Mouse (Mus musculus) mouse embryonic stem cell (cell line): Measurements from ENCODE around the gene Prkab2.

Experiments used
- in situ Hi-C, 2 experiments: fragments of 300-500 bp; cut with MboI; formaldehyde crosslinking; loops; 1 replicate in 1 of 2; 3 replicates in 1 of 2; pipeline ENCODE4 v1.14.3; 2019 to 2020; ENCODE audit warnings: low sequenced_read_pairs in 2 of 2, low pct_unique_long_range_greater_than_20kb in 1 of 2, mixed read lengths in 1 of 2; ENCODE audit not compliant: unreplicated experiment in 1 of 2

Prkab2 gene

GRCm38 (mm10) chr3:97642001-97642400 is 16.0 kb upstream of the Prkab2 start:
- in situ Hi-C loops = no loop called here

GRCm38 (mm10) chr3:97648518-97648917 is 9.5 kb upstream of the Prkab2 start:
- in situ Hi-C loops = no loop called here

DNA sequence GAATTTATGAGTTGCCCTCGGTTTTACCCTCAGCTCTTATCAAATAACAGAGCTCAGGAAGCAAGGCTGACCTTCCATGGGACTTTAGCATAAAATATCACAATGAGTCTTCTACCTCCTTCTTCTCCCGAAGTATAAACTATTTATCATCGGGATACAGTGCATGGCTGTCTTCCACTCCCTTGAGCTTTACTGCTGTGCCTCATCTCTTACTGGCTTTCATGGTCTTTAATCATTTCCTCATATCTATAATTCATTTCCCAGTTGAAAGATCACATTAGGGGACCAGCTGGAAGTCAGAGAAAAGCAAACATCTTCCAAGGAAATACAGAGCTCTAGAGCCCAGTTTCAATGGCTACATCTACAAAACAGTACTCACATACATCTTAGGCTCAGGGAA is 9.0 kb upstream of the Prkab2 start:
- in situ Hi-C loops = no loop called here

GRCm38 (mm10) chr3:97649469-97649868 is 8.5 kb upstream of the Prkab2 start:
- in situ Hi-C loops = no loop called here

DNA sequence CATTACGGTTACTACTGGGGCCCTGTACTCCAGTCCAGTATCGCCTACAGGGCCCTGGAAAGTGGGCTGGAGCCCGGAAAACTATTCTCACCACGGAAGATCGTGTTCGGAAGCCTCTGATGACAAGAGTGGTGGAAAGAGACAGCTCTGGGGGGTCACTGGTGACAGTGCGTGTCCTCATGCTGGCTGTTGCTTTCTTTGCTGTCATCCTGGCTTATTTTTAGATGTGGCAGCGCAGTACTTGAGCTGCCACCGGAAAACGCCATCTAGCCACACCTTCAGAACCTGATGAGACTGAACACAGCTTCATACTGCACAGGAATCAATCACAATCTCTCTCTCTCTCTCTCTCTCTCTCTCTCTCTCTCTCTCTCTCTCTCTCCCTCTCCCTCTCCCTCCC is 6.4 kb upstream of the Prkab2 start:
- in situ Hi-C loops = loop anchor here (10.0 kb wide), 1 partner anchor 117 kb away; no protein-coding TSS in a partner anchor

GRCm38 (mm10) chr3:97653781-97654180 is 4.2 kb upstream of the Prkab2 start:
- in situ Hi-C loops = loop anchor here (10.0 kb wide), 1 partner anchor 119 kb away; no protein-coding TSS in a partner anchor

DNA sequence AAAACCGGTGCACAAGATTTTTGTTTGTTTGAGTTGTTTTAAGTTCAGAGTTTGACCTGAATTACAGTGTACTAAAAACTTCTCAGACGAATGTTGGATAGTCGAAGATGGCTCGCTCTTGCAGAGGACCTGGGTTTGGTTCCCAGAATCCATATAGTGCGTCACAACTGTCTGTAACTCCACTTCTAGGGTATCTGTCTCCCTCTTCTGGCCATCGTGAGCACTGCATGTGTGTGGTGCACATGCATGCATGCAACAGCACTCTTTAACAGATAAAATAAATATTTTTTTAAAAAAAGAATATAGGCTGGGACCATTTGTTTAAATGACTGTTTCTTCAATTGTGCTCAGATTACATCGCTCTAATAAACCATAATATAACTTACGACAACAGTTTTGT is 3.1 kb upstream of the Prkab2 start:
- in situ Hi-C loops = loop anchor here (10.0 kb wide), 1 partner anchor 120 kb away; no protein-coding TSS in a partner anchor

DNA sequence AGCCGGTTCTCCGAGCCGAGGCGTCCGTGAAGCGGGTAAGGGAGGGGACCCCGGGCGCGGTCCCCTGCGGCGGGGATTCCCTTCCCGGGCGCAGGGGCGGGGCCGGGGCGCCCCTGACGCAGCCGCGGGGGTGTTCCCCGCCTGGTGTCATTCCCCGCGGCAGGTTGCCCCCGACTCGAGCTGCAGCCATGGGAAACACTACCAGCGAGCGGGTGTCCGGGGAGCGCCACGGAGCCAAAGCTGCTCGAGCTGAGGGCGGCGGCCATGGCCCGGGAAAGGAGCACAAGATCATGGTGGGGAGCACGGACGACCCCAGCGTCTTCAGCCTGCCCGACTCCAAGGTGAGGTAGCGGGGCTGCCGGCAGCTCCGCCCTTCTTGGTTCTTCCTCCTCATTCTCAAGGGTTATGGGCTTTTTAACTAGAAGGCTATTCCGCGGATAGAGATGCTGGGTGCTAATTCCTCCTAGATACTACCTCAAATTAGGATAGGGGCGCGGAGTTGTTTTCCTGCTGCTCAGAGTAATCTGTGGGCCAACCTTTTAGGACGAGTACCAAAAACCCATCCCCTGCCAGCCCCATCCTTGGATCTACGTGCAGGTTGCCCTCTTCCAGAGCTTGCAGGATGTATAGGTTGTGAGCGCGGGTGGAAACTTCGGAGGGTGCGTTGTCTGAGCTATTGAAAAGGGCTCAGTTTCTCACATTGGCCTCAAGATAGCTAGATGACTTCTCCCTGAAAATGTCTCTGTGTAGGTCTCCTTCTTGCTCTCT is 617 bp downstream of the Prkab2 start:
- in situ Hi-C loops = loop anchor here (10.0 kb wide), 1 partner anchor 124 kb away; no protein-coding TSS in a partner anchor

- in situ Hi-C loops = loop anchor here (10.0 kb wide), 1 partner anchor 125 kb away; no protein-coding TSS in a partner anchor
Observed at GRCm38 (mm10) chr3:97659746-97660145, 1.8 kb downstream of the Prkab2 start.

GRCm38 (mm10) chr3:97661206-97661605 is 3.2 kb downstream of the Prkab2 start:
- in situ Hi-C loops = no loop called here

DNA sequence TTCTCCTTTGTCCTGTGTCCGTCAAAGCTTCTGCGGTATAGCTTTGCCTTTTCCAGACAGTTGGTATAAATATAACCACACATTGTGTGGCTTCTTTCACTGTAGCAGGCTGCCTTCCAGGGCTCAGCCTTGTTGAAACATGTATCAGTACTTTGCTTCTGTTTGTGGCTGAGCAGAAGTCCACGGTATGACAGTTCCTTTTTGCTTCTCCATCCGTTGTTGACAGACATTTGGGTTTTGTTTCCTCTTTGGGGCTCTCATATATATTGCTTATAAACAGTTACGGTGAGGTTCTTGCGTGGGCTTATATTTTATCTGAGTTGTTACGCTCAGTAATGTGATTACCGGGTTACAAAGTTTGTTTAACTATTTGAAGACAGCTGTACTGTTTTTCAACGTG is 7.5 kb downstream of the Prkab2 start:
- in situ Hi-C loops = no loop called here

DNA sequence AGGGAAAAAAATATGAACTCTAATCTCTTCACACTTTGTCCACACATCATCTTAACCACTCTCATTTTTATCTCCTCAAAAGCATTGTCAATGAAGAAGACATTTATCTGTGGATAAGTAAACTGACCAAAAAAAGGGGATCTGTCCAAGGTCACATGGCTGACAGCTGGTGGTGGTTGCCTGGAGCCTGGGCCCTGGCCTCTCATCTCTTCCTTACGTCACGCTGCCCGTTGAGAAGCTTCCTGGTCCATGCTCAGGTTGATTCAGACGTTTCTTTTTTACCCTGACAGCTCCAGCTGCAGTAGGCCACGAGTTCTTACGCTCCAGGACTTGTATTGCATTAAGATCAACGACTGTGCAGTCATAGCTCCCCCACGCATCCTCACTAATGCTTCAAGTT is 8.2 kb downstream of the Prkab2 start:
- in situ Hi-C loops = no loop called here

DNA sequence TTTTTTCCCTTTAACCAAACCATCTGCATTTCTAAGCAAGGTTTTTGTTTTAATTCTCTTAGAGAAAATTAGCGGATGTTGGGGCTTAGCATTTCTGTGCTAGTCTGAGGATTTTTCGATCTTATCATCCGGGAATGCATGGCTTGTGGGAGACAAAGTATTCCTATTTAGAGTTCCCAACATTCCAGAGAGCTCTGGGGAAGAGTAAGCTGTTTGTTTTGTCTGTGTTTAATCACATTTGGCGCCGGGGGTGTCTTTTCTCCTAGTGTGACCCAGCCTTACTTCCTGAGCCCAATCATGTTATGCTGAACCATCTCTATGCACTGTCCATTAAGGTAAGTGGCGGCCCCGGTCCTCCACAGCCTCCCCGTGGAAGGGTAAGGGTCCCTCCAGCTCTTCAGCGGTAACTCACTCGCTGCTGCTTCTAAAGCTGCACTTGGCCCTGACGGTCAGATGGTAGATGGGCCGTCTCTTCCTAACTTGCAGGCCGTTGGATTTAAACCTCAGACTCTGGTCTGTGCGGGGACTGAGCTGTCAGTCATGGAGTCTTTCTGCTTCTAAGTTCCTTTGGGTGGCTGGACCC is 9.2 kb downstream of the Prkab2 start:
- in situ Hi-C loops = no loop called here

- in situ Hi-C loops = loop anchor here in 1 of 2 experiments (25.0 kb wide), 1 partner anchor 213 kb away; the partner anchor contains the start of gene Pde4dip
Observed at GRCm38 (mm10) chr3:97674644-97675110, 16.7 kb downstream of the Prkab2 start, which contains the start of gene Gm17651. Gene Gm17651, minus strand, starts transcription at chr3:97674694.

GRCm38 (mm10) chr3:97676126-97676525 is 18.1 kb downstream of the Prkab2 start:
- in situ Hi-C loops = loop anchor here in 1 of 2 experiments (25.0 kb wide), 1 partner anchor 211 kb away; the partner anchor contains the start of gene Pde4dip

GRCm38 (mm10) chr3:97678416-97678815 is 20.4 kb downstream of the Prkab2 start:
- in situ Hi-C loops = loop anchor here in 1 of 2 experiments (25.0 kb wide), 1 partner anchor 209 kb away; the partner anchor contains the start of gene Pde4dip

- in situ Hi-C loops = loop anchor here (10.0 to 25.0 kb wide), 2 partner anchors 204 to 207 kb away; partner anchors contain the start of gene Pde4dip (in 2 of the 2)
Observed at GRCm38 (mm10) chr3:97680631-97681320, 22.8 kb downstream of the Prkab2 start.

- in situ Hi-C loops = loop anchor here (10.0 to 25.0 kb wide), 2 partner anchors 203 to 206 kb away; partner anchors contain the start of gene Pde4dip (in 2 of the 2)
Observed at GRCm38 (mm10) chr3:97681321-97682158, 23.5 kb downstream of the Prkab2 start.
